In the genomic region with DNA sequence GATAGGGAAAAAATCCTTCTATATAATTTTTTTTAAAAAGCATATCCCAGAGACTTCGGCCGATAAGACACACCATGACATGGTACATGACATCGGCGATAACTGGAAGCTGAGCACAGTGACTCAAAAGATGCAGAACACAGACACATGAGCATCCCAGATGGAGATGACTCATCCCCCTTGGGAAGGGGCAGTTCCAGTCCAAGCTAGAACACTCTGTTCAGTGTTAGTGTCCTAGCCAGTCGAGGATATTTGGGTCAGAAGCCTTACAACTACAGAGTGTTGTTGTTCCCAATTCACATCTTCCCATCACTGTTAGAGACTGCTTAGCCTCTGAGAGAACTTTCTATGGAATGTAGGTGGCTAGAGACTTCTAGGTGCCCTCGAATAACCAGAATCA, we compare ENCODE assay signal across 12 mouse cellular contexts. TPM values are rescaled to one million over a fixed set of nuclear protein-coding genes. Genes with fewer than 3 reads are reported as not detected.
DNase-seq lines count a peak whose midpoint lies in the region; ATAC-seq lines count a peak whose summit lies in the region.
"Had no signal": no experiment of that assay in that cellular context is flagged by ENCODE, and none has a peak within 500 bp of the region (broad histone marks: within the 10 kb centered on the region; RNA-seq: fewer than 3 reads in every experiment).

No protein-coding gene starts in this region.

- H3K27me3 ChIP-seq in heart, embryonic 12.5 days (replicated peaks), result peaks cover 78% of the 10 kb centered on the region

- no peak overlapping the region for H3K4me2 ChIP-seq in heart, embryonic 12.5 days
- H3K4me2 ChIP-seq: hindbrain, embryonic 14.5 days; liver, embryonic 15.5 days had no signal

- H3K9ac ChIP-seq in heart, embryonic 12.5 days, result no peak overlapping the region
- H3K9ac ChIP-seq: hindbrain, embryonic 14.5 days; liver, embryonic 15.5 days had no signal

- no peaks in the 10 kb centered on the region for H3K36me3 ChIP-seq in heart, embryonic 12.5 days
- H3K36me3 ChIP-seq: liver, embryonic 15.5 days had no signal

- no peak overlapping the region for H3K27ac ChIP-seq in heart, embryonic 12.5 days (ENCODE audit: poor library complexity, severe bottlenecking)
- H3K27ac ChIP-seq: hindbrain, embryonic 14.5 days; liver, embryonic 15.5 days had no signal

- WGBS in heart, embryonic 12.5 days, result 84% methylated on average over 6 of the region's 6 CpGs

- H3K4me3 ChIP-seq in heart, embryonic 12.5 days, result no peak overlapping the region
- H3K4me3 ChIP-seq: liver, embryonic 15.5 days had no signal

- no peaks in the 10 kb centered on the region for H3K9me3 ChIP-seq in heart, embryonic 12.5 days (replicated peaks)
- H3K9me3 ChIP-seq: liver, embryonic 15.5 days had no signal

- no peak for ATAC-seq in heart, embryonic 12.5 days (ENCODE audit: insufficient number of reproducible peaks, low FRiP score)
- ATAC-seq: midbrain, embryonic 16.5 days had no signal

- H3K4me1 ChIP-seq in heart, embryonic 12.5 days (replicated peaks), result 0 out of 2 replicates have a peak, but pooled peaks cover 3% of the 10 kb centered on the region
- H3K4me1 ChIP-seq: liver, embryonic 15.5 days had no signal

- peak; percentile 99 for DNase-seq in heart, adult 11 months
- DNase-seq in ovary, postnatal 36 days (ENCODE audit: low spot score), result peak; percentile 8
- DNase-seq in ovary, postnatal 14 days (ENCODE audit: low spot score), result no peak
- DNase-seq in gastrocnemius, postnatal 10 days, result peak; percentile 48
- DNase-seq in skeletal muscle tissue, adult 2 months (ENCODE audit: low read depth, low spot score), result peak; percentile 88
- no peak for DNase-seq in embryo, embryonic 9.5 days (ENCODE audit: extremely low spot score)
- DNase-seq in neural tube, embryonic 10.5 days (ENCODE audit: extremely low spot score, low spot score), result no peak
- DNase-seq: kidney, postnatal 10 days had no signal

RNA-seq across cellular contexts. Expression of gene Rhoj, which starts 4.0 kb away (rescaled TPM):
- polyA plus RNA-seq in heart, embryonic 12.5 days (2016; fragmentation: Nextera tagmentation; extraction: Ambion mirVana), result 36.0 and 38.6 TPM in 2 replicates
- 10 to 100 TPM; 37.9 to 38.6 TPM for total RNA-seq in gastrocnemius, postnatal 10 days (2021)

Comparison
In these comparisons a context has a peak if more than half of its experiments do, and no peak if none do; other contexts are left out.
1. DNase-seq: peak in heart, adult 11 months (single experiment), ovary, postnatal 36 days (single experiment), gastrocnemius, postnatal 10 days (single experiment) and skeletal muscle tissue, adult 2 months (single experiment); none in ovary, postnatal 14 days (single experiment), embryo, embryonic 9.5 days (single experiment) and neural tube, embryonic 10.5 days (single experiment).